Mouse (Mus musculus) liver, embryonic 12.5 days (tissue): ENCODE measurements around the gene Tmem53. TPM values are rescaled to one million over a fixed set of nuclear protein-coding genes. Genes with fewer than 3 reads are reported as not detected.
"Not testable (repeated sequence)": the region's sequence is repeated elsewhere in the genome, so short reads cannot be mapped to it uniquely, and the experiment has no call there.

Experiments used
- ATAC-seq: fragments of 200-750 bp; cut with Nextera tagmentation; 2 replicates; pipeline ENCODE4 v1.8.0; 2017; ENCODE audit warnings: moderate number of reproducible peaks, mild to moderate bottlenecking, moderate library complexity
- H3K27ac ChIP-seq: fragments of 300-500 bp; sonication (generic); 2 replicates; pipeline ENCODE4 v1.5.1; 2016; ENCODE audit warnings: mild to moderate bottlenecking
- H3K27me3 ChIP-seq: fragments of 300-500 bp; sonication (generic); replicated peaks from 2 replicates; pipeline ENCODE4 v1.6.1; 2016; ENCODE audit warnings: mild to moderate bottlenecking, moderate library complexity
- H3K36me3 ChIP-seq: fragments of 300-500 bp; sonication (generic); 2 replicates; pipeline ENCODE4 v1.6.1; 2016; ENCODE audit warnings: mild to moderate bottlenecking, moderate library complexity
- H3K4me1 ChIP-seq: fragments of 300-500 bp; sonication (generic); 2 replicates; pipeline ENCODE4 v1.6.1; 2016
- H3K4me2 ChIP-seq: fragments of 300-500 bp; sonication (generic); 2 replicates; pipeline ENCODE4 v1.6.1; 2016; ENCODE audit warnings: mild to moderate bottlenecking, moderate library complexity
- H3K4me3 ChIP-seq: fragments of 300-500 bp; sonication (generic); 2 replicates; pipeline ENCODE4 v1.5.1; 2016; ENCODE audit warnings: mild to moderate bottlenecking, moderate library complexity
- H3K9ac ChIP-seq: fragments of 300-500 bp; sonication (generic); 2 replicates; pipeline ENCODE4 v1.6.1; 2016; ENCODE audit warnings: mild to moderate bottlenecking, moderate library complexity
- H3K9me3 ChIP-seq: fragments of 300-500 bp; sonication (generic); replicated peaks from 2 replicates; pipeline ENCODE4 v1.6.1; 2016; ENCODE audit warnings: mild to moderate bottlenecking, moderate library complexity
- WGBS: fragments of 180-500 bp; shearing (Covaris S2); methylation state at CpG from one replicate; pipeline ENCODE4 v1.1.7; 2016; ENCODE audit not compliant: insufficient replicate concordance; 5-methylcytosine and 5-hydroxymethylcytosine counted together
- polyA plus RNA-seq: library from polyadenylated mRNA; unstranded; fragments of >200 nt; fragmentation: Nextera tagmentation; extraction: Ambion mirVana; gene quantifications from 2 replicates; pipeline ENCODE4 v1.2.1, GENCODE M21; 2016

The Tmem53 gene
- polyA plus RNA-seq, 1 experiment from 2014 or later: 2.3 TPM

DNA sequence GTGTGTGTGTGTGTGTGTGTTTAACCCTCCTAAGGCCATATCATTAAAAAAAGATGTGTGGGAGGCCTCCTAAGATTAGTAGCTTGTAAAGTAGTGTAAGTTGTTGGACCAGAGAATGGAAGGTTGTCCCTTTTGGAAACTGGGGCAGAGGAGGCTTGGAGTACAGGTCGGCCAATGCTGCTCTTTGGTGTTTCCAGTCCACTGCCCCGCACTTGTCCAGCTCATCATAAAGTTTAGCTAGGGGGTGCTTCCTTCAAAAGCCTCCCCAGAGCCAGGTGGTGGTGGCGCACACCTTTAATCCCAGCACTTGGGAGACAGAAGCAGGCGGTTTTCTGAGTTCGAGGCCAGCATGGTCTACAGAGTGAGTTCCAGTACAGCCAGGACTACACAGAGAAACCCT, 1.0 kb downstream of the Tmem53 start:
- Histone ChIP-seq H3K9ac (no peak overlapping the region), H3K36me3 (no peaks in the 10 kb centered on the region), H3K4me1 (peaks cover 26% of the 10 kb centered on the region), H3K4me3 (peak overlapping the region; percentile 72; the same call in 1 of the 2 replicates), H3K4me2 (peak overlapping the region; percentile 95; the same call in 1 of the 2 replicates), H3K9me3 (no peaks in the 10 kb centered on the region), H3K27me3 (peaks cover 4% of the 10 kb centered on the region; the same call in 1 of the 2 replicates), H3K27ac (no peak overlapping the region)
- no peak for ATAC-seq
- WGBS: 85% methylated on average over 5 of the region's 5 CpGs

DNA sequence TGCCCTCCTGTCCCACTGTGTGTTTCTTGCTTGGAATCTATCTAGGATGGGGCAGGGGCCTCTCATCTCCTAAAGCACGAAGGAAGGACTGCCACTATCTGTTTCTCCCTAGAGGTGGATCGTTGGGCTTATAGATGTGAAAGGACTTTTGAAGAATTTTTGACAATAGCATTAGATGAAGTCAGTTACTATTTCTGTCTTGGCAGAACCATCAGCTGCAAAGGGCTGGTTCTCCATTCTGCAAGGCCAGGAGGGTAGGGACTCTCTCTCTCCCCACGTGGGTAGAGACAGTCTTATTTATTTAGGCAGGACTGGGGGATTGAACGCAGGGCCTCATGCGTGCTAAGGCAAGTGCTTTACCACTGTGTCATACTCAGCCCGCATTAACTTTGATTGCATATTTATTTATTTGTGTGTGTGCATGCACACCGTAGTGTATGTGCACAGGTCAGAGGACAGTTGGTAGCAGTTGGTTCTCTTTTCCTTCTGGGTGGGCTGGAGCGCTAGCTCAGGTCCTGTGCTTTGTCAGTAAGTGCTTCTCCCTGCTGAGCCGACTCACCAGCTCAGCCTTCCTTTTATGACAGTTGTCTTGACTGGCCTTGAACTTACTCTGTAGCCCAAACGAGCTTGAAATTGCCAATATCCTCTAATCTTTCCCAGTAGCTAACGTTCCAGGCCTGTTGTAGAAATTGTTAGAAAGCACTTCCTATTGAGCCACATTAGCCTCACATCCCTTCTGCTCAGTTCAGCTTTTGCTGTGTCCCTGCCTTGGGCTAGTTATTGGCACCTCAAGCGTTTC, 1.7 kb downstream of the Tmem53 start:
- Histone ChIP-seq H3K9ac (no peak overlapping the region), H3K4me3 (no peak overlapping the region), H3K9me3 (no peaks in the 10 kb centered on the region), H3K27me3 (peaks cover 5% of the 10 kb centered on the region; the same call in 1 of the 2 replicates), H3K4me1 (peaks cover 26% of the 10 kb centered on the region), H3K36me3 (no peaks in the 10 kb centered on the region), H3K4me2 (no peak overlapping the region), H3K27ac (no peak overlapping the region)
- ATAC-seq: no peak
- WGBS: 48% methylated on average over 12 of the region's 12 CpGs

DNA sequence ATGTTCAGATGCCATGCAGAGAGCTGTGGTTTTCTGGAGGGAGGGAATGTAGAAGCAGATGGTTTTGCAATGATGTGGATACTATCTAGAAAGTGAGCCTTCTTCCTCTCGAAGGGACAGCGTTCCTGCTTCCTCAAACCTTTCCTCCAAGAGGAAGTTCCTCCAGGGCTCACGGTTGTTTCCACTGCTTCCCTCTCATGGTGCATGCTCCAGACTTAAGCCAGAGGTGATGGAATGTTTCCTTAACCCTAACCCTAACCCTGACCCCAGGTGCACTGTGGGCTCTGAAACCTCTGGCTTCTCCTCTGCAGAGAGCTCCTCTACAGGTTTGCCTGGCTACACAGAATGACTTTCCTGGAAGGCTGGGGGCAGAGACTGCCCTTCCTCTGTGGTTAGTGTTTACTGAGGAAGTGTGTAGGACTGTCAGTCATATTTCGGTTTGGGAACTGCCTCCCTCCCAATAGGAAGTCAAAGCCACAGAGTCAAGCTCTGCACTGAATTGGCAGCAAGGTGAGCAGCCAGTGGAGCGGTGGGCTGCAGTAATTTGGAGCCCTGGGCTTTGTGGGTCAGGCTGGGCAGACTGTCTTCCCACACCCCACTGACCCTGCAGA, 2.4 kb downstream of the Tmem53 start:
- peaks cover 10% of the 10 kb centered on the region; the same call in 1 of the 2 replicates for H3K27me3 ChIP-seq
- no peak for ATAC-seq
- no peak overlapping the region for H3K4me3 ChIP-seq
- no peaks in the 10 kb centered on the region for H3K9me3 ChIP-seq
- H3K36me3 ChIP-seq: no peaks in the 10 kb centered on the region
- H3K4me1 ChIP-seq: peaks cover 26% of the 10 kb centered on the region
- WGBS: 16% methylated on average over 5 of the region's 5 CpGs
- H3K9ac ChIP-seq: no peak overlapping the region
- no peak overlapping the region for H3K27ac ChIP-seq
- H3K4me2 ChIP-seq: no peak overlapping the region

DNA sequence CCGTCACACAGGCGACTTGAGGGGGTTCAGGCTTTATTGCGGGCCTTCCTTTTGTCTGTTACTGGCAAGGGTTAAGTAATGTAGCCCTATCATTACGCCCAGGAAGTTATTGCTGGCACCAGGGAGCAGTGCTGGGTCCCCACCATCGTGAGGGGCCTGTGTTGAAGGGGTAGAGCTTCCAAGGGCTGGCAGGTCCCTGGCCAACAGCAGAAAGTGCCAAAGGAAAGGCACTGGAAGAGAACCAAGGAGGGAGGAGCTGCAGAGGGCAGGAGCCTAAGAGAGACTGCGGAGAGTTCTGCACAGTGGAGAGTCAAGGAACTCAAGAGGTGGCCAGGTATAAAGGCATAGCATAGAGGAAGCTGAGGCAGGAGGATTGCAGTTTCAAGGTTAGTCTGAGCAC, 2.9 kb downstream of the Tmem53 start:
- no peak overlapping the region for H3K4me3 ChIP-seq
- H3K36me3 ChIP-seq: no peaks in the 10 kb centered on the region
- no peak overlapping the region for H3K27ac ChIP-seq
- no peak overlapping the region for H3K9ac ChIP-seq
- peaks cover 10% of the 10 kb centered on the region; the same call in 1 of the 2 replicates for H3K27me3 ChIP-seq
- WGBS: 46% methylated on average over 6 of the region's 6 CpGs
- no peaks in the 10 kb centered on the region for H3K9me3 ChIP-seq
- peaks cover 26% of the 10 kb centered on the region for H3K4me1 ChIP-seq
- ATAC-seq: no peak
- H3K4me2 ChIP-seq: no peak overlapping the region

DNA sequence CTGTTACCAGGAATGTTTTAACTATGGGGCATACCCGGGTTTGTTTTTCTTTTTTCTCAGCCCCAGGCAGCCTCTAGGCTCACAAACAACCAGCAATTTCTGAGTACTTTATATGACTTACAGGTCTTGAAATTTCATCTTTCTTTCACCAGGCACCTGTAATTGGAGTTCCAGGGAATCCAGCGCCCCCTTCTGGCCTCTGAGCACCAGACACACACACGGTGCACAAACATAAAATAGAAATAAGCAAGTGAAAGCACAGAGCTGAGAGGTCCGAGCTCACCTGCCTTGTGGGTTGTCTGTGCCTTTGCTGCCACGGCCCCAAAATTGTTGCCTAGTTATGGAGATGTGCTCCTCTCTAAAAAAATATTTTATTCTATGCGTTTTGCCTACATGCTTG, 8.2 kb downstream of the Tmem53 start:
- not testable (repeated sequence) for H3K27me3 ChIP-seq, H3K4me3 ChIP-seq, H3K9me3 ChIP-seq, H3K9ac ChIP-seq, H3K36me3 ChIP-seq, H3K4me1 ChIP-seq, H3K4me2 ChIP-seq, H3K27ac ChIP-seq, ATAC-seq
- WGBS: 62% methylated on average over 6 of the region's 6 CpGs

DNA sequence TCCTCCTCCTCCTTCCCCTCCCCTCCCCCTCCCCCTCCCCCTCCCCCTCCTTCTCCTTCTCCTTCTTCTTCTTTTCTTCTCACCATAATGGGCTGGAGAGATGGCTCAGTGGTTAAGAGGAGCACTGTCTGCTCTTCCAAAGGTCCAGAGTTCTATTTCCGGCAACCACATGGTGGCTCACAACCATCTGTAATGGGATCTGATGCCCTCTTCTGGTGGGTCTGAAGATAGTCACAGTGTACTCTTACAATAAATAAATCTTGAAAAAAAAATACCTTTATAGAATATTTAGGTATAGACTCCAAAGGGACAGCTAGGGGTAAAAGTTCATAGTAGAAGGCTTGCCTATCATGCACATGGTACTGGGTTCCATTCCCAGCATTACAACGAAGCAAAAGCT, 9.5 kb downstream of the Tmem53 start:
- H3K27me3 ChIP-seq: 0 out of 2 replicates have a peak, but pooled peaks cover 10% of the 10 kb centered on the region
- no peaks in the 10 kb centered on the region for H3K4me1 ChIP-seq
- no peak overlapping the region for H3K4me2 ChIP-seq
- no peak overlapping the region for H3K27ac ChIP-seq
- whole genome bisulfite sequencing: 58% methylated on average over 2 of the region's 2 CpGs
- no peaks in the 10 kb centered on the region for H3K36me3 ChIP-seq
- H3K9me3 ChIP-seq: no peaks in the 10 kb centered on the region
- no peak for ATAC-seq
- no peak overlapping the region for H3K9ac ChIP-seq
- no peak overlapping the region for H3K4me3 ChIP-seq

DNA sequence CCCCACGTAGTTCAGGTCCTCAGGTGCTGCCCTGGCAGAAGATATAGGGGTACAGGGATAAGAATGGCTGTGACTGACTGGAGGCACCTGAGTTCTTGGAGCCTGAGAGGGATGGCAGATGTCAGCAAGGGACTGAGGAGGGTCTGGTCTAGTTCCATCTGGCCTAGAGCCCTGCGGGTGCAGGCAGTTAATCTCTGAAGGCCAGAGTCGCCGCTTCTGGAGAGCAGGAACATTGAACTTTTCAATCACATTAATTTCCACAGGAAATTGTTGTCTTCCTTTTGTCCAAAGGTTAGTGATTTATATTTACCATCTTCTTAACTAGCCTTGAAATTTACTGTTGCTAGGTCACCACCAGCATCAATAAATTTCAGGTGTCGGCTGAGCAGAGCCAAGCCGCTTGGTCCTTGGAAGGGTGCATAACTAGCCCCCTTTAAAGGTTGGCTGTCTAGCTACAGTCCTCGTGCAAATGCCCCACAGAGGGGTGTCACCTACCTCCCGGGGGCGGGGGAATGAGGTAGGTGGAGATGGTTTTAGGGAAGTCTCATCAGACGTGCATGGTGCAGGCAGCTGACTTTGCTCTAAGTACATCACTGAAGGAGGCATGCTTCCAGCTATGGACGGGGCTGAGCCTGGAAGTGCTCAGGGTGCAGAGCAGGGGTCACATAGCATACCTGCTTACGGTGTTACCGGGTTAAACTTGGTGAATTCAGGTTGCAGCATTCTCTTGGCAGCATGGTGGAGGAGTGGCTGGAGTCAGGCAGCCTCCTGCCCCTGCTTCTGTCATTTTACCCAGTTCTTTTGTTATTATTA, 10.6 kb downstream of the Tmem53 start:
- Histone ChIP-seq H3K27ac (no peak overlapping the region), H3K9me3 (no peaks in the 10 kb centered on the region), H3K4me3 (no peak overlapping the region), H3K9ac (no peak overlapping the region), H3K4me2 (no peak overlapping the region), H3K27me3 (0 out of 2 replicates have a peak, but pooled peaks cover 10% of the 10 kb centered on the region), H3K4me1 (no peaks in the 10 kb centered on the region), H3K36me3 (no peaks in the 10 kb centered on the region)
- 57% methylated on average over 13 of the region's 13 CpGs for WGBS
- ATAC-seq: no peak

DNA sequence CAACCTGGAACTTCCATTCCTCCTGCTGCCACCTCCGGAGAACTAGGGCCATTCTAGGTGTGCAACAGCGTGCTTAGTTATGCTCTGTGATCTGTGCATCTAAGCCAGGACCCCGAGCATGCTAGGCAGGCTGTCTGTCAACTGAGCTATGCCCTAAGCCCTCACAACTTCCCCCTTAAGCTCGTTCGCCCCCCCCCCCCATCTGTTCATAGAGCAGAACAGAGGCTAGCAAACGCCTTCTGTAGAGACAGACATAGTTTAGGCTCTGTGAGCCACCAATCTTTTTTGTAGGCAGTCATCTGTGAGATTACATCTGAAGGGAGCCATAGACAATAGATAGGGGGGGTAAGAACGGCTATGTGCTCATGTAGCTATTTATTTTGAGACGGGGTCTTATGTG, 11.2 kb downstream of the Tmem53 start:
- Histone ChIP-seq H3K4me2 (no peak overlapping the region), H3K9me3 (no peaks in the 10 kb centered on the region), H3K36me3 (no peaks in the 10 kb centered on the region), H3K9ac (no peak overlapping the region), H3K27me3 (peaks cover 13% of the 10 kb centered on the region; the same call in 1 of the 2 replicates), H3K4me3 (no peak overlapping the region), H3K4me1 (no peaks in the 10 kb centered on the region), H3K27ac (no peak overlapping the region)
- WGBS: 59% methylated on average over 8 of the region's 8 CpGs
- no peak for ATAC-seq

DNA sequence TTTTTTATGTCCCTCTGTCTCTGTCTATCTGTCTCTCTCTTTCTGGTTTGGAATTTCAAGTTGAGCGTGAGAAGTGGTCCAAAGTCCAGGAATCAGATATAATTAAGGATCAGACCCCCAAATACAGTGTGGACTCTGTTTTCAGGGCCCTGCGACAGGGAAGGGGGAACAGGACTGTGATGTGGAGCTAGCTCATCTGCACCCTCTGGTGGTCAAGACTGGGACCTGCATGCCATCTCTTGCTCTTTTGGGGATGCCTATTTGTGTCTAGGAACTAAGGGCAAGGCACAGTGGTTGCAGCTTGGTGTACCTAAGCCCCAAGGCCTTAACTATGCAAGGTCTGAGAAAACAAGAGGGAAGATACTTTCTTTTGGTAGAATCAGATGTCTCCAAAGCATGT, 15.5 kb downstream of the Tmem53 start:
- no peak for ATAC-seq
- Histone ChIP-seq H3K36me3 (peaks cover 12% of the 10 kb centered on the region), H3K4me3 (no peak overlapping the region), H3K9me3 (no peaks in the 10 kb centered on the region), H3K27me3 (peaks cover 8% of the 10 kb centered on the region; the same call in 1 of the 2 replicates), H3K4me2 (no peak overlapping the region), H3K9ac (no peak overlapping the region), H3K4me1 (no peaks in the 10 kb centered on the region), H3K27ac (no peak overlapping the region)
- WGBS: 3% methylated on average over 2 of the region's 2 CpGs

DNA sequence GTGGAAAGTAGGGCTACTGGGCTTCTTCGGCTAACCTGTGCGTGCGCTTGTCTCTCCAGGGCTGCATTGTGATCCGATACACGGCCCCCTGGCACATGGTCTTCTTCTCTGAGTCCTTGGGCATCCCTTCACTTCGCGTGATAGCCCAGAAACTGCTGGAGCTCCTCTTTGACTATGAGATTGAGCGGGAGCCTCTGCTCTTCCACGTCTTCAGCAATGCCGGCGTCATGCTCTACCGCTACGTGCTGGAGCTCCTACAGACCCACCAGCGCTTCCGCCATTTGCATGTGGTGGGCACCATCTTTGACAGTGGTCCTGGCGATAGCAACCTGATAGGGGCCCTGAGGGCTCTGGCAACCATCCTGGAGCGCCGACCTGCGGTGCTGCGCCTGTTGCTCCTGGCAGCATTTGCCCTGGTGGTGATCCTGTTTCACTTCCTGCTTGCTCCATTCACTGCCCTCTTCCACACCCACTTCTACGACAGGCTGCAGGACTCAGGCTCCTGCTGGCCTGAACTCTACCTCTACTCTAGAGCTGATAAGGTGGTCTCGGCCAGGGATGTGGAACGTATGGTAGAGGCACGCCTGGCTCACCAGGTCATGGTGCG, 16.2 kb downstream of the Tmem53 start:
- no peak overlapping the region for H3K27ac ChIP-seq
- H3K9me3 ChIP-seq: no peaks in the 10 kb centered on the region
- H3K27me3 ChIP-seq: peaks cover 8% of the 10 kb centered on the region; the same call in 1 of the 2 replicates
- H3K36me3 ChIP-seq: peaks cover 19% of the 10 kb centered on the region
- no peak overlapping the region for H3K4me3 ChIP-seq
- no peak overlapping the region for H3K4me2 ChIP-seq
- no peak for ATAC-seq
- no peaks in the 10 kb centered on the region for H3K4me1 ChIP-seq
- 77% methylated on average over 25 of the region's 25 CpGs for WGBS
- H3K9ac ChIP-seq: no peak overlapping the region

DNA sequence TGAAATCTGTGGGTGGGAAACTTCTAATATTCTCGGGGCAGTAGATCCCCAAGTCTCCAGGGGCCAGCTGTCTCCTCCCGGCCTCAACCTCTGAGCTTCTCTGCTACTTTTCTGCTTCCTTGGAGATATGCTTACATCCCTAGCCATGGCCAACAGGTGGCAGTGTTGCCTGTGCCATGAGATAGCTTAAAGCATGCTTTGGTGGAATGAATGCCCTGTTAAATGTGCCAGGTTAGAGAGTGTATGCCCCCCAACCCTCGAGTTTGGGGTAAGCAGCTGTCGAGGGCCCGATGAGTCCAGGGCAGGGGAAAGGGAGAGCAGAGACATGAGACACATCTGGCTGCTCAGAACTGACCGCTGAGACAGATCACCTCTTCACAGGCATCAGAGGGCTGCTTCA, 18.5 kb downstream of the Tmem53 start:
- Histone ChIP-seq H3K27ac (peak overlapping the region; percentile 58; the same call in 1 of the 2 replicates), H3K9ac (no peak overlapping the region), H3K36me3 (peaks cover 42% of the 10 kb centered on the region), H3K4me1 (no peaks in the 10 kb centered on the region), H3K4me3 (no peak overlapping the region), H3K27me3 (peaks cover 8% of the 10 kb centered on the region; the same call in 1 of the 2 replicates), H3K9me3 (peaks cover 9% of the 10 kb centered on the region), H3K4me2 (no peak overlapping the region)
- 9% methylated on average over 6 of the region's 6 CpGs for WGBS
- ATAC-seq: peak; percentile 53
